Mouse (Mus musculus) lung, embryonic 14.5 days (tissue): ENCODE results near the gene 1700092M07Rik. TPM values are rescaled to one million over a fixed set of nuclear protein-coding genes. Genes with fewer than 3 reads are reported as not detected.

ENCODE experiments used
- ATAC-seq: fragments of 200-750 bp; cut with Nextera tagmentation; 2 replicates; pipeline ENCODE4 v1.8.0; 2017; ENCODE audit warnings: mild to moderate bottlenecking, moderate TSS enrichment, moderate library complexity; ENCODE audit not compliant: insufficient read depth
- DNase-seq: peaks from one replicate; pipeline ENCODE4 v3.0.0-alpha.2; 2015
- H3K27ac ChIP-seq: fragments of 300-500 bp; sonication (generic); 2 replicates; pipeline ENCODE4 v1.5.1; 2014; ENCODE audit warnings: low read depth, mild to moderate bottlenecking, moderate library complexity
- H3K27me3 ChIP-seq: fragments of 300-500 bp; sonication (generic); 2 replicates; pipeline ENCODE4 v1.6.1; 2014; ENCODE audit warnings: low read length, control low read depth; ENCODE audit not compliant: insufficient read depth
- H3K36me3 ChIP-seq: fragments of 300-500 bp; sonication (generic); 2 replicates; pipeline ENCODE4 v1.6.1; 2014; ENCODE audit warnings: control low read depth; ENCODE audit not compliant: insufficient read depth
- H3K4me1 ChIP-seq: fragments of 300-500 bp; sonication (generic); 2 replicates; pipeline ENCODE4 v1.6.1; 2014; ENCODE audit warnings: antibody characterized with exemption, control low read depth; ENCODE audit not compliant: insufficient read depth
- H3K4me2 ChIP-seq: fragments of 300-500 bp; sonication (generic); 2 replicates; pipeline ENCODE4 v1.6.1; 2014; ENCODE audit warnings: mild to moderate bottlenecking
- H3K4me3 ChIP-seq: fragments of 300-500 bp; sonication (generic); 2 replicates; pipeline ENCODE4 v1.5.1; 2014; ENCODE audit warnings: low read depth, low read length
- H3K9ac ChIP-seq: fragments of 300-500 bp; sonication (generic); 2 replicates; pipeline ENCODE4 v1.6.1; 2014
- H3K9me3 ChIP-seq: fragments of 300-500 bp; sonication (generic); 2 replicates; pipeline ENCODE4 v1.6.1; 2016; ENCODE audit warnings: low read depth, low read length, control low read depth
- CTCF ChIP-seq: IDR thresholded peaks from 2 replicates; pipeline ENCODE4 v1.5.1; 2016; ENCODE audit warnings: antibody characterized with exemption, low read depth
- WGBS: fragments of 180-500 bp; shearing (Covaris S2); extraction: QIAGEN DNeasy Blood & Tissue Kit; methylation state at CpG from one replicate; pipeline ENCODE4 v1.1.7; 2014; 5-methylcytosine and 5-hydroxymethylcytosine counted together
- polyA plus RNA-seq: library from polyadenylated mRNA; unstranded; fragments of >200 nt; fragmentation: Nextera tagmentation; extraction: Ambion mirVana; gene quantifications from 2 replicates; pipeline ENCODE4 v1.2.1, GENCODE M21; 2014

1700092M07Rik gene
- polyA plus RNA-seq, 1 experiment from 2014 or later: 2.3 TPM

DNA sequence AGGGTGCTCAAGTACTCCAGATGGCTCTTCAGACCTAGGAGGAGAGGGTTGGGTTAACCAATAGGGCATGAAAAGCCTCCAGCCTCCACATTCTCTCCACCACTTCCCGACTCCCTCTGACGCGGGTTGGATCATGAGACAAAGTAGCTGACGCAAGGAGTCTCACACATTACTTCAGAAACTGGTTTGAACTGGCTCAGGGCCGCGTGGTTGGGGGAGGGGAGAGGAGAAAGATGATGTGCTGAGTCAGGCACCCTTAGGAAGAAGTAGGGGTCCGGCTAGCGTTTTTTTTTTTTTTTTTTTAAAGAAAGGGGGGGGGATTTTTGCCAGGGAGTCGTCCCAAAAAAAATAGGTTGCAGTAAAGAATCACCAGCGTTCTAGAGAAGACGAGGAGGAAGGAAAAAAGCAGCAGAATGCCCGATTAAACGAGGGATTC, 27.6 kb upstream of the 1700092M07Rik start:
- H3K27ac ChIP-seq: peak overlapping the region; percentile 95
- peaks cover 11% of the 10 kb centered on the region for H3K4me1 ChIP-seq
- peak overlapping the region; percentile 82 for H3K4me2 ChIP-seq
- peaks cover 49% of the 10 kb centered on the region for H3K36me3 ChIP-seq
- peak overlapping the region; percentile 90 for H3K4me3 ChIP-seq
- ATAC-seq (peak; percentile 73), DNase-seq (peak; percentile 90)
- peak overlapping the region; percentile 94 for H3K9ac ChIP-seq
- no peaks in the 10 kb centered on the region for H3K27me3 ChIP-seq
- TF ChIP-seq CTCF: no peak
- no peaks in the 10 kb centered on the region for H3K9me3 ChIP-seq
- under 1% methylated on average over 13 of the region's 13 CpGs for WGBS

DNA sequence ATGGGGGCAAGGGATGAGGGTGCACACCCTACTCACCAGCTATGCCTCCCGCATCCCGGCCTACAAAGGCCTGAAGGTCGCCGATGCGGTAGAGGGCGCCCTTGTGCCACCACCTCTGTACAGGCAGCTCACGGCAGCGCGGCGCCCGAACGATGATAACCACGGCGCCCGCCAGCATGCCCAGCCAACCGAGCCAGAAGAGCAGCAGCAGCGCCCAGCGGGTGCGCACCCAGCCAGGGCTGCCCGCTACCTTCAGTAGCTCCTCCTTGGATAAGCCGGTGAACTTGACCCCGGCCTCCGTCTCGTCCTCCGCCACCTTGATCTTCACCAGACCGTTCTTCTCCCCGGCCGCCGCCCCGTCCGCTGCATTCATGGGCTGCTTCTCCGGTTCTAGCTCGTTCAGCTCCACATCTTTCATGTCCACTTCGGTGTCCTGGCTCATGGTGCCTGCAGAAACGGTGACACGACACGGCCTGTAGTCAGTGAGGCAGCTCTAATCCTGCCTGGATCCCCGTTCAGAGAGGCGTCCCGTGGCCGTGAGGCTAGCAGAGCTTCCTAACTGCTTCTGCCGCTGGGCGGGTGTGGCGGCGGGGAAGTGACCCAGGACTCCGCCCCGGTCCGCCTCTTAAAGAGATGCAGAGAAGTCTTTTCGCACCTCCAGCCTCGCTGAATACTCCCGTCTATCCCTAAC, 27.1 kb upstream of the 1700092M07Rik start:
- Histone ChIP-seq H3K9me3 (no peaks in the 10 kb centered on the region), H3K9ac (peak overlapping the region; percentile 94), H3K36me3 (peaks cover 43% of the 10 kb centered on the region), H3K27ac (peak overlapping the region; percentile 95), H3K27me3 (no peaks in the 10 kb centered on the region), H3K4me1 (peaks cover 11% of the 10 kb centered on the region), H3K4me2 (peak overlapping the region; percentile 82), H3K4me3 (peak overlapping the region; percentile 90)
- DNase-seq: peak; percentile 94
- ATAC-seq: peak; percentile 91
- under 1% methylated on average over 51 of the region's 51 CpGs for WGBS
- peak; percentile 81 for TF ChIP-seq CTCF

DNA sequence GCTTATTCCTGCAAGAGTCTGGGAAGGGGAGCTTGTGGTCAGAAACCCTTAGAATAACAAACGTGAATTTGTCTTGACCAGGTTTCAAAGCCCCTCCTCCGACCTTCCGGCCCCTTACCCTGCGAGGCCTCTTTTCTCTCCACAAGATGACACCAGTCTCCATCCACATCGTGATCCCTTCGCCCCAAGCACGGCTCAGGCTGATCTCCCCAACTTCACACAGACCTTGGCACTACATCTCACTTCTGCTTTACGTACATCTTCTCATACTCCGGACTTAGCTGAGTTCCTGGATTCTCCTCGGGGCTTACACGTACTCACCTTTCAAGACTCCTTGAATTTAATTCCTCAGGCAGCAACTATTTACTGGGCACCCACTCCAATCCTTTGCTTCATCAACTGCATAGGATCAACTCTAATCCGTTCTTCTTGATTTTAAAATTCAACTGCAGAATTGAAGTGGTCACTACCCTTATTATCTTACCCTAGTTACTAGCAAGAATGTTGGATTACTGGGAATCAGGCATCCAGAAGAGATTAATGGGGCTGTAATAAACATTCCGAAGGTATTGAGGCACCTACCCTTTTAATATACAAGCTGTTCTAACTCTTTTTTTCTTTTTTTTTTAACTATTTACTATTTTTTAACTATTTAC, 26.4 kb upstream of the 1700092M07Rik start:
- no peak for TF ChIP-seq CTCF
- Histone ChIP-seq H3K4me3 (peak overlapping the region; percentile 90), H3K4me1 (peaks cover 11% of the 10 kb centered on the region), H3K9ac (peak overlapping the region; percentile 94), H3K27me3 (no peaks in the 10 kb centered on the region), H3K9me3 (no peaks in the 10 kb centered on the region), H3K4me2 (peak overlapping the region; percentile 82), H3K36me3 (peaks cover 37% of the 10 kb centered on the region), H3K27ac (peak overlapping the region; percentile 95)
- DNase-seq (no peak), ATAC-seq (peak; percentile 36)
- 6% methylated on average over 13 of the region's 13 CpGs for WGBS

DNA sequence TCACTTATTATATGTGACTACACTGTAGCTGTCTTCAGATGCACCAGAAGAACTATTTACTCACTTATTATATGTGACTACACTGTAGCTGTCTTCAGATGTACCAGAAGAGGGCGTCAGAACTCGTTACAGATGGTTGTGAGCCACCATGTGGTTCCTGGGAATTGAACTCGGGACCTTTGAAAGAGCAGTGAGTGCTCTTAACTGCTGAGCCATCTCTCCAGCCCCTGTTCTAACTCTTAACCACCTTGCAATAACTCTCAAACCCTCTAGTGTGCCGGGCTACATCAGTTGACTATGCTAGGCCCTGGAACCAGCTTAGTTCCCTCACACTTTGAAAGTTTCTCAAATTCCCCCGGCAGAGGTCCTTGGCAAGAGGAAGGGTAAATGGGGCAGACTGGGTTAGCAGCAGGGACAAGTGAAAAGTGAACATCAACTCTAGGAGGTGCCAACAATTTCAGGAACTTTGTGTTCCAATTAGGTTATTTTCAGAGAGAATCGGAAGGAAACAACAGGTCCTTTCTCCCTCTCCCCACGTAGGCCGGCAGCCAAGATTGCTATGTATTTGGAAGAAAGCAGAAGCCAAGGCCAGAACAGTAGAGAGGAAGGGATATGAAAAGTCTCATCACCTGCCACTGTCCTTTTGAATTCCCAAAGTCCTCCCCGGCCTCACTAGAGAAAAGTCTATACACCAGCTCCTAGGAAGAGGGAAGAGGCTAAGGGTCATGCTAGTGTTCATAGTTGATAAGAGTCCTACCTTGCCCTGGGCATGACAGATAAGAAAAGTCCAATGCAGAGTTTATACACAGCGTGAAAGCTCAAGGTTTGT, 25.7 kb upstream of the 1700092M07Rik start:
- Histone ChIP-seq H3K9me3 (no peaks in the 10 kb centered on the region), H3K36me3 (peaks cover 29% of the 10 kb centered on the region), H3K27me3 (no peaks in the 10 kb centered on the region), H3K4me1 (peaks cover 11% of the 10 kb centered on the region), H3K9ac (no peak overlapping the region), H3K4me3 (no peak overlapping the region), H3K27ac (0 out of 2 replicates have a peak overlapping the region, but pooled peaks have one; percentile 21), H3K4me2 (peak overlapping the region; percentile 11)
- 70% methylated on average over 10 of the region's 10 CpGs for WGBS
- no peak for ATAC-seq
- no peak for DNase-seq
- peak; percentile 19; the same call in 1 of the 2 replicates for TF ChIP-seq CTCF

DNA sequence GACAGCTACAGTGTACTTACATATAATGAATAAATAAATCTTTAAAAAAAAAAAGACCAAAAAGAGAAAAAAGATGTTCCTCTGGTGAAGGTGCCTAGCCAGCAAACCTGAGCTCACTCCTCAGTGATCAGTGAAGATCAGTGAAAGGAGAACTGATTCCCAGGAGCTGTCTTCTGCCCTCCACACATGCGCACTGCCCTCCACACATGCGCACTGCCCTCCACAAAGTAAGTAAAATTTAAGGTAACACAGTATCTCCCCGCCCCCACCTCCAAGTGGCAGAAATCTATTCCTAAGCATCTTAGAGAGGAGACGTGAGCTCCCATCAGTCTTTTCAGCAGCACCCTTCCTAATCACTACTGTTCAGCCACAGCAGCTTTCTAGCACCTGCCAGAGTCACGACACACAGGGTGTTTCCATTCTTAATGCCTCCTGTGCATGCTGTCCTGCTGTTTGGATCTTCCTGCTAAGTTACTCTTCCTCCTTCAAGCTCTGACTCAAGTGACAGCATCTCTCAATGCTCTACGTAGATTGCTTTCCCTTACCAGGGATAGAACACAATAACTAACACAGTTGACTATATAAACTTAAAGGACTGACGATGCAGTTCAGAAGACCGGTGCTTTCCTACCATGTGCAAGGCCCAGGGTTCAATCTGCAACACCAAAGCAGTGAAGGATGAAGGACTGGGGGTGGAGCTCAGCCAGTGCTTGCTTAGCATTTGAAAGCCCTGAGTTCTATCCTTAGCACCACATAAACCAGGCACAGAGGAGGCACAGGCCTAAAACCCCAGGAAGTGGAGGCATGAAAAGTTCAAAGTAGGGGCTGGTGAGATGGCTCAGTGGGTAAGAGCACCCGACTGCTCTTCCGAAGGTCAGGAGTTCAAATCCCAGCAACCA, 24.4 kb upstream of the 1700092M07Rik start:
- WGBS: 68% methylated on average over 10 of the region's 10 CpGs
- Histone ChIP-seq H3K27me3 (no peaks in the 10 kb centered on the region), H3K9me3 (no peaks in the 10 kb centered on the region), H3K4me1 (peaks cover 11% of the 10 kb centered on the region), H3K9ac (no peak overlapping the region), H3K36me3 (peaks cover 17% of the 10 kb centered on the region), H3K27ac (0 out of 2 replicates have a peak overlapping the region, but pooled peaks have one; percentile 18), H3K4me3 (no peak overlapping the region), H3K4me2 (no peak overlapping the region)
- no peak for TF ChIP-seq CTCF
- no peak for DNase-seq
- no peak for ATAC-seq

DNA sequence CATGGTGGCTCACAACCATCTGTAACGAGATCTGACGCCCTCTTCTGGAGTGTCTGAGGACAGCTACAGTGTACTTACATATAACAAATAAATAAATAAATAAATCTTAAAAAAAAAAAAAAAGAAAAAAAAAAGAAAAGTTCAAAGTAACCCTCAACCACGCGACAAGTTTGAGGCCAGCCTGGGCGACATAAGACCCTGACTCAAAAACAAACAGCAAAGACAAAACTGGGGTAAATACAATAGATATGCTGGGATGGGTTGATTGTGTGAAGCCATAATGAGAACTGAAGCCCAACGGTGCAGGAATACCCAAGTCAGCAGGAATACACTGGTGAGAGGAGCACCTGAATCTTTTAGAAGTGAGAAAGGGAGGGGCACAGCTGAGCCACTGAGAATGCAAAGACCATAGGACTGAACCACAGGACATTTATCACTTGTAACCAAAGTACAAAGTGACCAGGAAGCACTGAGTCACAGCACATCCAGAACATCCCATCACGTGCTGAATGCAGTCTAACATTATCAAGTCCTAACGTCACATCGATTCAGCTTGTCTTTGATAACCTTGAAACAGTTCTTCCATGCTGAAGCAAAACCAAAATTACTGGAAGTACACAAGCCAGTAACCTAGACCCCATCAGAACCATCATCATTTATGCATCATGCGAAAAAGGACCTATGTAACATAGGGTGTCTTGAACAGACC, 23.6 kb upstream of the 1700092M07Rik start:
- ATAC-seq (no peak), DNase-seq (no peak)
- 0 out of 2 replicates have a peak, but pooled peaks cover 9% of the 10 kb centered on the region for H3K36me3 ChIP-seq
- H3K4me3 ChIP-seq: no peak overlapping the region
- no peaks in the 10 kb centered on the region for H3K27me3 ChIP-seq
- 77% methylated on average over 8 of the region's 10 CpGs for WGBS
- H3K27ac ChIP-seq: no peak overlapping the region
- H3K4me1 ChIP-seq: peaks cover 6% of the 10 kb centered on the region
- no peak overlapping the region for H3K9ac ChIP-seq
- no peaks in the 10 kb centered on the region for H3K9me3 ChIP-seq
- no peak overlapping the region for H3K4me2 ChIP-seq
- TF ChIP-seq CTCF: no peak
